Mouse (Mus musculus) MEL (cell line): ENCODE measurements around the gene Nploc4. TPM values are rescaled to one million over a fixed set of nuclear protein-coding genes. Genes with fewer than 3 reads are reported as not detected.

Experiments used
- DNase-seq: peaks from one replicate; pipeline ENCODE4 v3.0.0; 2011; ENCODE audit warnings: low read depth, low spot score
- H3K27ac ChIP-seq: 2 replicates; pipeline ENCODE4 v1.5.1; 2012; ENCODE audit warnings: low read depth, mild to moderate bottlenecking, control low read depth, low read length, moderate library complexity; ENCODE audit not compliant: control insufficient read depth
- H3K27me3 ChIP-seq, 2 experiments: fragments of 150-350 bp in 1 of 2; sonication (generic) in 1 of 2; 2 replicates each; pipeline ENCODE4 v1.6.1; 2012; ENCODE audit warnings: low read length in 2 of 2, mild to moderate bottlenecking in 2 of 2, improper control_type of control experiment in 1 of 2, moderate library complexity in 1 of 2; ENCODE audit not compliant: insufficient read depth in 2 of 2, control insufficient read depth in 1 of 2
- H3K36me3 ChIP-seq, 2 experiments: 2 replicates each; pipeline ENCODE4 v1.6.1; 2012 to 2014; ENCODE audit warnings: low read length in 2 of 2, improper control_type of control experiment in 1 of 2, inconsistent platforms in 1 of 2, mild to moderate bottlenecking in 1 of 2; ENCODE audit not compliant: insufficient read depth in 2 of 2, control insufficient read depth in 1 of 2
- H3K4me1 ChIP-seq, 2 experiments: fragments of 150-350 bp in 1 of 2; sonication (generic) in 1 of 2; 2 replicates each; pipeline ENCODE4 v1.6.1; 2012; ENCODE audit warnings: low read length in 2 of 2, improper control_type of control experiment in 1 of 2, mild to moderate bottlenecking in 1 of 2; ENCODE audit not compliant: insufficient read depth in 2 of 2, control insufficient read depth in 1 of 2
- H3K4me3 ChIP-seq, 2 experiments: fragments of 150-350 bp in 1 of 2; sonication (generic) in 1 of 2; 2 replicates each; pipeline ENCODE4 v1.5.1; 2012; ENCODE audit warnings: low read depth in 2 of 2, low read length in 2 of 2, mild to moderate bottlenecking in 2 of 2, moderate library complexity in 2 of 2, control low read depth in 1 of 2, improper control_type of control experiment in 1 of 2; ENCODE audit not compliant: control insufficient read depth in 1 of 2, insufficient read depth in 1 of 2
- H3K79me2 ChIP-seq: 2 replicates; pipeline ENCODE4 v1.6.1; 2012; ENCODE audit warnings: mild to moderate bottlenecking, low read length, moderate library complexity; ENCODE audit not compliant: control insufficient read depth, poor library complexity, insufficient read depth
- H3K9ac ChIP-seq: 2 replicates; pipeline ENCODE4 v1.6.1; 2012; ENCODE audit warnings: low read depth, mild to moderate bottlenecking, control low read depth, low read length, moderate library complexity; ENCODE audit not compliant: control insufficient read depth, poor library complexity, severe bottlenecking
- H3K9me3 ChIP-seq: fragments of 150-350 bp; sonication (generic); replicated peaks from 2 replicates; pipeline ENCODE4 v1.6.1; 2012; ENCODE audit warnings: mild to moderate bottlenecking, low read length, improper control_type of control experiment, moderate library complexity; ENCODE audit not compliant: insufficient read depth
- BHLHE40 ChIP-seq: IDR thresholded peaks from 2 replicates; pipeline ENCODE4 v1.6.1; 2012; ENCODE audit warnings: low read depth, mild to moderate bottlenecking, inconsistent platforms, low read length, improper control_type of control experiment, borderline replicate concordance
- CHD1 ChIP-seq: IDR thresholded peaks from 2 replicates; pipeline ENCODE4 v1.6.1; 2012; ENCODE audit warnings: low read depth, mild to moderate bottlenecking, inconsistent platforms, low read length, improper control_type of control experiment
- CHD2 ChIP-seq: IDR thresholded peaks from 2 replicates; pipeline ENCODE4 v1.6.1; 2011; ENCODE audit warnings: low read length, improper control_type of control experiment
- CTCF ChIP-seq, 3 experiments: IDR thresholded peaks in 2 of 3; conservative IDR thresholded peaks in 1 of 3; 2 replicates each; pipeline ENCODE4 v1.5.1; 2011 to 2012; ENCODE audit warnings: low read length in 3 of 3, low read depth in 2 of 3, mild to moderate bottlenecking in 2 of 3, improper control_type of control experiment in 1 of 3, inconsistent platforms in 1 of 3, mixed read lengths in 1 of 3, moderate library complexity in 1 of 3; ENCODE audit not compliant: control insufficient read depth in 1 of 3, insufficient read depth in 1 of 3, poor library complexity in 1 of 3, severe bottlenecking in 1 of 3
- E2F4 ChIP-seq: IDR thresholded peaks from 2 replicates; pipeline ENCODE4 v1.6.1; 2011; ENCODE audit warnings: low read depth, low read length, improper control_type of control experiment, borderline replicate concordance
- ELF1 ChIP-seq: IDR thresholded peaks from 2 replicates; pipeline ENCODE4 v1.6.1; 2014; ENCODE audit warnings: low read depth, mild to moderate bottlenecking, inconsistent platforms, low read length, improper control_type of control experiment, moderate library complexity
- GATA1 ChIP-seq: IDR thresholded peaks from 2 replicates; pipeline ENCODE4 v1.6.1; 2011; ENCODE audit warnings: low read depth, low read length, improper control_type of control experiment
- HCFC1 ChIP-seq: IDR thresholded peaks from 2 replicates; pipeline ENCODE4 v1.6.1; 2012; ENCODE audit warnings: low read depth, mild to moderate bottlenecking, inconsistent platforms, low read length, improper control_type of control experiment, moderate library complexity
- JUND ChIP-seq: IDR thresholded peaks from 2 replicates; pipeline ENCODE4 v1.6.1; 2011; ENCODE audit warnings: low read depth, mild to moderate bottlenecking, improper control_type of control experiment, low read length
- KAT2A ChIP-seq: conservative IDR thresholded peaks from 2 replicates; pipeline ENCODE4 v1.6.1; 2012; ENCODE audit warnings: low read depth, low read length, improper control_type of control experiment, inconsistent platforms
- MAFK ChIP-seq: IDR thresholded peaks from 2 replicates; pipeline ENCODE4 v1.6.1; 2011; ENCODE audit warnings: low read depth, mild to moderate bottlenecking, low read length, improper control_type of control experiment, borderline replicate concordance
- MAX ChIP-seq: IDR thresholded peaks from 2 replicates; pipeline ENCODE4 v1.6.1; 2011; ENCODE audit warnings: low read length, improper control_type of control experiment
- MAZ ChIP-seq: IDR thresholded peaks from 2 replicates; pipeline ENCODE4 v1.6.1; 2012; ENCODE audit warnings: low read depth, mild to moderate bottlenecking, inconsistent platforms, low read length, improper control_type of control experiment
- MYB ChIP-seq: IDR thresholded peaks from 2 replicates; pipeline ENCODE4 v1.6.1; 2011; ENCODE audit warnings: mild to moderate bottlenecking, low read depth, low read length, improper control_type of control experiment
- MYC ChIP-seq: IDR thresholded peaks from 2 replicates; pipeline ENCODE4 v1.6.1; 2011; ENCODE audit warnings: low read depth, mild to moderate bottlenecking, low read length, improper control_type of control experiment, moderate library complexity
- NELFE ChIP-seq: IDR thresholded peaks from 2 replicates; pipeline ENCODE4 v1.6.1; 2011; ENCODE audit warnings: low read depth, low read length, improper control_type of control experiment
- POLR2AphosphoS2 ChIP-seq: IDR thresholded peaks from 2 replicates; pipeline ENCODE4 v1.6.1; 2011; ENCODE audit warnings: low read length, improper control_type of control experiment
- POLR2AphosphoS5 ChIP-seq: IDR thresholded peaks from 2 replicates; pipeline ENCODE4 v1.6.1; 2012; ENCODE audit warnings: low read depth, borderline replicate concordance, mild to moderate bottlenecking, inconsistent platforms, low read length, moderate library complexity, mixed read lengths
- RCOR1 ChIP-seq: IDR thresholded peaks from 2 replicates; pipeline ENCODE4 v1.6.1; 2012; ENCODE audit warnings: low read depth, mild to moderate bottlenecking, inconsistent platforms, low read length, improper control_type of control experiment
- SIN3A ChIP-seq: IDR thresholded peaks from 2 replicates; pipeline ENCODE4 v1.6.1; 2012; ENCODE audit warnings: low read length, improper control_type of control experiment, inconsistent platforms
- SMC3 ChIP-seq: IDR thresholded peaks from 2 replicates; pipeline ENCODE4 v1.6.1; 2011; ENCODE audit warnings: low read depth, low read length, improper control_type of control experiment
- TAL1 ChIP-seq: IDR thresholded peaks from 2 replicates; pipeline ENCODE4 v1.6.1; 2012; ENCODE audit warnings: mild to moderate bottlenecking, inconsistent platforms, low read length, moderate library complexity, mixed read lengths
- TBP ChIP-seq: IDR thresholded peaks from 2 replicates; pipeline ENCODE4 v1.8.0; 2011; ENCODE audit warnings: low read depth, low read length, improper control_type of control experiment
- TCF12 ChIP-seq: IDR thresholded peaks from 2 replicates; pipeline ENCODE4 v1.6.1; 2014; ENCODE audit warnings: low read depth, mild to moderate bottlenecking, inconsistent platforms, low read length, improper control_type of control experiment, moderate library complexity
- UBTF ChIP-seq: IDR thresholded peaks from 2 replicates; pipeline ENCODE4 v1.6.1; 2012; ENCODE audit warnings: low read depth, mild to moderate bottlenecking, inconsistent platforms, low read length, improper control_type of control experiment, moderate library complexity, borderline replicate concordance; ENCODE audit not compliant: insufficient read depth
- USF1 ChIP-seq: IDR thresholded peaks from 2 replicates; pipeline ENCODE4 v1.6.1; 2014; ENCODE audit warnings: low read depth, mild to moderate bottlenecking, inconsistent platforms, low read length, improper control_type of control experiment, moderate library complexity
- USF2 ChIP-seq, 2 experiments: IDR thresholded peaks; 2 replicates each; pipeline ENCODE4 v1.6.1; 2011 to 2012; ENCODE audit warnings: improper control_type of control experiment in 2 of 2, low read length in 2 of 2, borderline replicate concordance in 1 of 2, inconsistent platforms in 1 of 2, low read depth in 1 of 2, mild to moderate bottlenecking in 1 of 2; ENCODE audit not compliant: insufficient read depth in 1 of 2
- ZC3H11A ChIP-seq: IDR thresholded peaks from 2 replicates; pipeline ENCODE4 v1.6.1; 2012; ENCODE audit warnings: low read depth, mild to moderate bottlenecking, inconsistent platforms, low read length, improper control_type of control experiment
- ZKSCAN1 ChIP-seq: IDR thresholded peaks from 2 replicates; pipeline ENCODE4 v1.6.1; 2012; ENCODE audit warnings: low read depth, mild to moderate bottlenecking, inconsistent platforms, low read length, improper control_type of control experiment, moderate library complexity
- ZMIZ1 ChIP-seq: IDR thresholded peaks from 2 replicates; pipeline ENCODE4 v1.6.1; 2012; ENCODE audit warnings: low read depth, mild to moderate bottlenecking, inconsistent platforms, low read length, improper control_type of control experiment, moderate library complexity
- polyA plus RNA-seq, 2 experiments: library from polyadenylated mRNA; stranded (reverse) in 1 of 2; unstranded in 1 of 2; fragments of >175 nt in 1 of 2; fragments of >200 nt in 1 of 2; gene quantifications; 2 replicates each; pipeline versions ENCODE4 v1.2.1 to v1.2.4; 2012; ENCODE audit warnings: low replicate concordance in 2 of 2, low read depth in 1 of 2; ENCODE audit not compliant: insufficient read length in 2 of 2, insufficient read depth in 1 of 2, missing spikeins in 1 of 2
- total RNA-seq: library from RNA; depleted of rRNA; stranded (reverse); fragments of 300-350 nt; gene quantifications from 2 replicates; pipeline ENCODE4 v1.2.3, GENCODE M21; 2012

Gene Nploc4
- total and polyA plus RNA-seq, 3 experiments = 77.4 to 352 (median 117) TPM

- no peaks in the 10 kb centered on the region for H3K27me3 ChIP-seq
- TF ChIP-seq SMC3 (no peak), ZMIZ1 (no peak), POLR2AphosphoS2 (no peak), HCFC1 (no peak), CHD1 (no peak), KAT2A (no peak), TAL1 (no peak), CTCF (IDR thresholded peaks at IDR 0.05 in 2 of 3, conservative IDR thresholded peaks at IDR 0.05 in 1 of 3; ENCODE audit: control insufficient read depth in 1 of 3, insufficient read depth in 1 of 3, low read depth in 2 of 3, low read length in 3 of 3, poor library complexity in 1 of 3, severe bottlenecking in 1 of 3) (no peak), USF1 (no peak), CHD2 (no peak), TCF12 (no peak), RCOR1 (no peak), MAX (no peak), ELF1 (no peak), SIN3A (no peak), GATA1 (no peak), MAFK (no peak), MAZ (no peak), POLR2AphosphoS5 (no peak)
- no peaks in the 10 kb centered on the region for H3K9me3 ChIP-seq
- H3K27ac ChIP-seq = no peak within 1 kb of the TSS
- H3K4me1 ChIP-seq = peaks cover 3 to 17% of the 10 kb centered on the region in 2 experiments
- peaks cover 0 to 8% of the 10 kb centered on the region in 2 experiments; a peak in 2 of 4 replicates for H3K36me3 ChIP-seq
- no peak for DNase-seq
- H3K4me3 ChIP-seq = no peak within 1 kb of the TSS
- H3K9ac ChIP-seq = no peak within 1 kb of the TSS
- H3K79me2 ChIP-seq = no peaks in the 10 kb centered on the region
Measured at GRCm38 (mm10) chr11:120361295-120361694, 76.2 kb downstream of the Nploc4 start, which contains the start of gene Fscn2. TSS of gene Fscn2 (plus strand) at chr11:120361534.

GRCm38 (mm10) chr11:120360755-120361154 is 76.8 kb downstream of the Nploc4 start:
- no peak overlapping the region for H3K9ac ChIP-seq
- DNase-seq = no peak
- H3K27me3 ChIP-seq = no peaks in the 10 kb centered on the region
- no peaks in the 10 kb centered on the region for H3K9me3 ChIP-seq
- H3K27ac ChIP-seq = no peak overlapping the region
- H3K36me3 ChIP-seq = peaks cover 0 to 8% of the 10 kb centered on the region in 2 experiments; a peak in 2 of 4 replicates
- H3K4me3 ChIP-seq = no peak overlapping the region
- H3K4me1 ChIP-seq = peaks cover 3 to 17% of the 10 kb centered on the region in 2 experiments
- no peaks in the 10 kb centered on the region for H3K79me2 ChIP-seq
- no peak for TF ChIP-seq E2F4
- TF ChIP-seq ZMIZ1 = no peak
- TF ChIP-seq UBTF = no peak
- TF ChIP-seq TBP = no peak
- no peak for TF ChIP-seq ZC3H11A
- TF ChIP-seq JUND = no peak
- TF ChIP-seq POLR2AphosphoS5 = no peak
- no peak for TF ChIP-seq SMC3
- TF ChIP-seq MYB = no peak
- TF ChIP-seq ZKSCAN1 = no peak
- TF ChIP-seq MYC = no peak
- TF ChIP-seq BHLHE40 = no peak
- no peak for TF ChIP-seq USF2 (IDR thresholded peaks at IDR 0.05; ENCODE audit: borderline replicate concordance in 1 of 2, insufficient read depth in 1 of 2, low read depth in 1 of 2, low read length in 2 of 2)
- no peak for TF ChIP-seq NELFE
- no peak for TF ChIP-seq CTCF (IDR thresholded peaks at IDR 0.05 in 2 of 3, conservative IDR thresholded peaks at IDR 0.05 in 1 of 3; ENCODE audit: control insufficient read depth in 1 of 3, insufficient read depth in 1 of 3, low read depth in 2 of 3, low read length in 3 of 3, poor library complexity in 1 of 3, severe bottlenecking in 1 of 3)
- TF ChIP-seq RCOR1 = no peak
- TF ChIP-seq GATA1 = no peak
- TF ChIP-seq ELF1 = no peak
- TF ChIP-seq MAX = no peak
